Mouse (Mus musculus) lung, postnatal 36 days (tissue): ENCODE data around the gene Rnf216.

Source experiments
- DNase-seq: peaks from one replicate; pipeline ENCODE4 v3.0.0; 2022; ENCODE audit warnings: mixed read lengths

The Rnf216 gene

GRCm38 (mm10) chr5:143095256-143095655 lies 17.5 kb downstream of the Rnf216 start:
- no peak for DNase-seq

DNA sequence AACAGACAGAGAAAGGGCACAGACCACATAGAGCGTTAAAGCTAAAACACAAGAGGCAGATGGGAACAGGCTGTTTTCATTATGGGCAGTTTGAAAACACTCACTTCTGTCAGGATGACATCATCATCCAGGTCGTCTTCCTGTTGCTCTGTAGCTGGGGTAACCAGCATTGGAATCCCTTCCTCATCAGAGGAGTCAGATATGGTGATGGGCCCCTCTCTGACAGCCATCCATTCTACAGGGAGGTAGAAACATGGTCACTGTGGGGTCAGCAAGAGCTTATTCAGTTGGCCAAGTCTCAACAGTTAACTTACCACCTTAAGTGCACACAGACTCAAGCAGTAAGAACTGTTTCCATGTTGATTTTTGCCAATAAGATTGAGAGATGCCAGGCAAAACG lies 19.9 kb downstream of the Rnf216 start:
- no peak for DNase-seq

GRCm38 (mm10) chr5:143084898-143085297 lies 27.9 kb downstream of the Rnf216 start:
- DNase-seq: peak; percentile 60

DNA sequence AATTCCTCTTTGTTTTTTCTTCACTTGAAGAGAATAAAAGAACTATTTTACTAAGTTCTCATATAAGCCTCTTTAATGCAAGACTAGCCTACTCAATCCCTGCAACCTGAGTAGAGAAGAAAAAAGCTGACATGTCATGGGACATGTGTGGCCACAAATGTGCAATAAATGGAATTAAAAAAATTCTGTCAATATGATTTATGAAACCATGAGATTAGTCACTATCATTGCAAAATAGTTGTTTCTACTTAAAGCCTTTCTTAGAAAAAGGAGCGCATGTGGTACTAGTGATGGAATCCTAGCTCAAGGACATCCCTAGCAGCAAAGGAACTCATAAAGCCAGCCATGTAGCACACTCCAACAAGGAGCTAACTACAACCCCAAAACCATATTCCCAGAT lies 33.0 kb downstream of the Rnf216 start:
- no peak for DNase-seq

GRCm38 (mm10) chr5:143076603-143077143 lies 36.1 kb downstream of the Rnf216 start:
- no peak for DNase-seq

DNA sequence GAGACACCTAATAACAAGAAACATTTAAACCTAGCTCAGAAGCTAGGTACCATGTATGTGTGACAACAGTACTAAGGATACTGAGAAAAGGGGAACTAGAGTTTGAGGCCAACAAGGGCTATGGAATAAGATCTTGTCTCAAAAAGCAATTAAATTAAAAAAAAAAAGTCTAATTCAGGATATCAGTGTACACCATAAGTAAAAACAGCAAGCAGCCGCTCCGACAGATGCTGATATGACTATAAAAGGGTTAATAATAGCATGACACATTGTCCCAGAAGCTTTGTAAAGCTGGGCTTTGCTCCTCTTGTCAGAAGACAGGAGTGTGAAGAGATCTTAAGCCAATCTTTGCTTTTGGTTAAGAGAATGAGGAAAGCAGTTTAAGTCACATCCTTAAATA lies 36.8 kb downstream of the Rnf216 start:
- DNase-seq: no peak

- DNase-seq: no peak
Observed at GRCm38 (mm10) chr5:143069048-143069447, 43.7 kb downstream of the Rnf216 start.

DNA sequence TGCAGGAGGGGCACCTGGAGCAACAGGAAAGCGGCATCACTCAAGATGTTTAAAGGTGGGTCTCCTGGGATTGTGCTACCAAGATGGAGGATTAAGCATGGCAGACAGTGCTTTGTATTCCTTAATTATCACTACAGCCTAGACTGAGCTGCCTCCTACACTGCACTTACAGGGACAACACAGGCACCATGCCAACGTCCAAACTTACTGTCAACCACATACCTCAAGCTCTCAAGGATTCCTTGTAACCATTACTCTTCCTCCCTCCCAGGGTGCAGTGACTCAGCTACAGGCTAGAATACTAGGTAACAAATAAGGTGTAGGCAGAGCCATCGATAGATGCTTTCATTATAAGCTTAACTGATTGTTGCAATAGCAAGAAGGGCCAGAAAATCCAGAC lies 44.4 kb downstream of the Rnf216 start:
- DNase-seq: no peak

- peak; percentile 86 for DNase-seq
Observed at GRCm38 (mm10) chr5:143066551-143066958, 46.2 kb downstream of the Rnf216 start.

DNA sequence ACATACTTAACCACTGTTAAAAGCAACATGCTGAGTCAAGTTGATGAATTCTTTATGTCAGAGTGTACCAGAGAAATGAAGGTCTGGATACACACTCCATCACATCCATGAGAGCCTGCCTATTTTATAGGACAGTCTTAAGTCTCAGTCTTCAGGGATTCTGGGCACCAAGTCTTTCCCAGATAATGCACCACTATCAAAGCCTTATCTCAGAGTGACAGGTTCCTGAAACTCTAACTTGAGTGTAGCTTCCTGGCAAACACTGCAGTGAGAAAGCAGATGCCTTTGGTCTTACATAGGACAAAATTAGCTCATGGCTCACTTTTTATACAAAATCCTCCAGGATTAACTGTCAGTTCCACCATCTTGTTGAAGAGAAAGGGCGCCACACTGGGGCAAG lies 46.7 kb downstream of the Rnf216 start:
- DNase-seq: no peak

DNA sequence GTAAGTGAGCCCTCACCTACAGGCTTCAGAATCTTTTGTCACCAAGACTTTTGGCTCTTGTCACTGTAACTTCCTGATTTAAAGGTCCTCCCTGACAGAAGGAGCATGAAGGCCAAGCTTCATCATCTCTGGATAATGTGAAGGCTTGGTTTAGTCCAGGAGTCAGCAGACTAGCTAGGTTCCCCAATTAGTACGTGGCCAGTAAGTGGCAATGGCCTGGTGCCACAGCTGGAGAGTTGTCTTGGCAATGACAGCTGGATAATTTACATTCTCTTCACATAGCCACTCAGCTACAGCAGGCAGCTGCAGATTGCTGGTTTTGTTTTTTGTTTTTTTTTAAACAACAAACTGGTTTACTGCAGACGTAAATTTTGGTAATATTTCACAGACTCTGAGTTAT lies 47.6 kb downstream of the Rnf216 start:
- DNase-seq: no peak

DNA sequence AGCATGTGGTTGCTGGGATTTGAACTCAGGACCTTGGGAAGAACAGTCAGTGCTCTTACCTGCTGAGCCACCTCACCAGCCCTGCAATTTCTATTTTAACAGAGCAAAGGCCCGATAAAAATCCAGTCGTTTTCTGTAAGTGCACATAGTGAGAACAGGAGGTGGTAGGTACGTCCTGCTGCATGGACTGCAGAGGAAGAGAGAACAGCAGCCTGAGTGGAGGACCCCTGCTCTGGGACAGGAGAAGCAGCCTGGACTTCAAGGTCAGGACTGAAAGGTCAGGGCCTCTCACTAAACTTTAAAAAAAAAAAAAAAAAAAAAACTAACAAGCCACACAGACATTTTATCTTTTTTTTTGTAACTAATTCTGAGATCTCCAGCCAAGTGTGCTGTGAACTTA lies 50.5 kb downstream of the Rnf216 start:
- no peak for DNase-seq

GRCm38 (mm10) chr5:143061511-143061910 lies 51.3 kb downstream of the Rnf216 start:
- no peak for DNase-seq

GRCm38 (mm10) chr5:143060774-143061385 lies 51.9 kb downstream of the Rnf216 start:
- no peak for DNase-seq

DNA sequence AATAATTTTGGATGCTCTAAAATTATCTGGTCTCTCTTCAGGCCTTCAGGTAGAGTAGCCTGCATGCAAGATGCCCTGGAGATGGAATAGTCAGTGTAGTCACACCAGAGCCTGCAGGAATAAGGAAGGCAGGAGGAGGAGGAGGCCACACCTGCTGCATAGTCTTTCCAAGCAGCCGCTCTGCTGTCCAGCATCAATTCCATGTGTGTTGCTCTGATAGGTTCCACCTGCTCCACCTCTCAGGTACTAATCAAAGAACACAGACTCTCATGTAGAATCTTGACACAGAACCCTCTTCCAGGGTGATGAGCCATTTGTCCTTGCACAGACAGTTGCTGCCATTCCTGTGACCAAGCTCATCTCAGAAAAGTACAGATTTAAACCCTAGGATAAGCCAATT lies 52.8 kb downstream of the Rnf216 start:
- DNase-seq: no peak

DNA sequence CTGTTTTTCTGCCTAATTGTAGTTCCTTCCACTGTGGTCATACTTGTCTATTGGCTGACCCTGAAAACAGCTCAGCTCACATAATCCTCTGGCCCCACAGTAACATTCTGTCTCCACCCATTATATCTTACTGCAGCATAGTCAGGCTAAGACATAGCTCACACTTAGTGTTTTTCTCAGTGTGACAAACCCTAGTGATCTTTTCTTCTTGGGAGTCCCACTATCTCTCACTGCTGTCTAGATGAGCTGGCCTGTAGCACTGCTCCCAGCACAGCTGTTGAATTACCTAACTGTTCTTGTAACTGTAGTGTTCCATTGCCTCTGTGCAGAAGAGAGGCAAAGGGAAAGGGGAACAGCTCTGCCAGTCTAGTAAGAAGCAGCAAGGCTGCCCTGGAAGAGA lies 53.6 kb downstream of the Rnf216 start:
- no peak for DNase-seq

- peak; percentile 45 for DNase-seq
Observed at GRCm38 (mm10) chr5:143058675-143059074, 54.1 kb downstream of the Rnf216 start.

GRCm38 (mm10) chr5:143058208-143058607 lies 54.6 kb downstream of the Rnf216 start:
- DNase-seq: peak; percentile 61

DNA sequence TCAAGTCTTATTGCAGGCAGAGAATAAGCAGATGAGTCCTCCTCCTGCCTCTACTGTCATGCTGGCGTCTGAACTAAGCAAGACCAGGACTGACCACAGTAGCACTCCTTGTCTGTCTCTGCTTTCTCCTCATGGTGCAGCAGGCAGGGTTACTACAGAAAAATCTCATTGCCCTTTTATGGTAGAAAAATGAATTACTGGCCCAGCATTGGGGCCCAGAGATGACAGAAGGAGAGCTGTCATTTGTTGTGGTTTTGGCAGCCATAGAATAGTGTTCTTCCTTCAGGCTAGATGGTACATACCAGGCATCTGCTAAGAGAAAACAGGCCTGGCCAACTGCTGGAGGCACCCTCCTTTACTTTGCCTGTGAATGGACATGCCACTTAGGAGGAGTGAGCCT lies 55.0 kb downstream of the Rnf216 start:
- no peak for DNase-seq

DNA sequence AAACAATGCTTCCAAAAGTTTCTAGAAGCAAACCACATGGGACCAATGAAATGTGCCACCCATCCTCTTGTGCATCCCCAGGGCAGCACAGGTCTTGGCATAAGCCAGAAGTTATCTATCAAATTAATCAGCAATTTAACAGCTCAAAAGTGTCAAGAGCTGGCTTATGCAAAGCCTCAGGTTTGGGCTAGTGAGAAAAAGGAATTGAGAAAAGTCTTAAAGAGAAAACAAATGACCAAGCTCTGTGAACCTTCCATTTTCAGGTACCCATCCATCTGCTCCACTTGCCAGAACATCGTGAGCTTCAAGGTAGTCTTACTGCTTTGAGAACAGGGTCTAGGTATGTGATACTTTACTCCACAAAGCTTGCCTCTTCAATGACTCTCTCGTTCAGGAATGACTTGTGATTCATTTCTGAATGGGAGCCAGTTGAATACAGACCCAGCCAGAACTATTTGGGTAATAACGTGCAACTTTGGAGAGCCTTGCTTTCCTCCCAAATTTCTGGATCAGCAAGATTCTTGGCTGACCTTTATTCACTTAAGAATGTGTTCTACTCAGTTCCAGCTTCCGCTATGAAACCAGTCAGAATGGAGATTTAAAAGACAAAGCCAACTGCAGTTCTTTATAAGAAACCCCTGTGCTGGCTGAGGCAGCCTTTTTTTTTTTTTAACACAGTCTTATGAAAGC lies 56.5 kb downstream of the Rnf216 start:
- peak; percentile 78 for DNase-seq

GRCm38 (mm10) chr5:143055501-143056125 lies 57.2 kb downstream of the Rnf216 start:
- DNase-seq: peak; percentile 76

DNA sequence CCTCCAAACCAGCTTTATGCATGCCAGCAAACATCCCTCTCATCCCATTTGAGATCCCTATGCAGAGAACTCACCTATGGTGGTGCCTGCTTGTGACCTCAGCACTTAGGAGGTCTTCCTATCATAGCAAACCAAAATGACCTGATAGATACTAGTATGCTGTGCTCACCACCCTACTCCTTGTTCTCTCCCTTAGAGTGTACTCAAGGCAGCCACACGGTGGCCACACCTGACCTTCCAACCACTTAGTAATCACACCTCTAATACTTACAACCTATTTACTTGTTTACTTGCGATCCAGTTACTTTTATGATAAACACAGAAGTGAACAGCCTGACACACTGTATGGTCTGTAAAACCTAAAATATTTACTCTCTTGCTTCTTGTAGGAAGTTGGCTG lies 58.1 kb downstream of the Rnf216 start:
- DNase-seq: no peak

GRCm38 (mm10) chr5:143053132-143053972 lies 59.4 kb downstream of the Rnf216 start:
- DNase-seq: peak; percentile 52
